Mouse (Mus musculus): Measurements from ENCODE around the gene Adamtsl5.

Adamtsl5 gene

DNA sequence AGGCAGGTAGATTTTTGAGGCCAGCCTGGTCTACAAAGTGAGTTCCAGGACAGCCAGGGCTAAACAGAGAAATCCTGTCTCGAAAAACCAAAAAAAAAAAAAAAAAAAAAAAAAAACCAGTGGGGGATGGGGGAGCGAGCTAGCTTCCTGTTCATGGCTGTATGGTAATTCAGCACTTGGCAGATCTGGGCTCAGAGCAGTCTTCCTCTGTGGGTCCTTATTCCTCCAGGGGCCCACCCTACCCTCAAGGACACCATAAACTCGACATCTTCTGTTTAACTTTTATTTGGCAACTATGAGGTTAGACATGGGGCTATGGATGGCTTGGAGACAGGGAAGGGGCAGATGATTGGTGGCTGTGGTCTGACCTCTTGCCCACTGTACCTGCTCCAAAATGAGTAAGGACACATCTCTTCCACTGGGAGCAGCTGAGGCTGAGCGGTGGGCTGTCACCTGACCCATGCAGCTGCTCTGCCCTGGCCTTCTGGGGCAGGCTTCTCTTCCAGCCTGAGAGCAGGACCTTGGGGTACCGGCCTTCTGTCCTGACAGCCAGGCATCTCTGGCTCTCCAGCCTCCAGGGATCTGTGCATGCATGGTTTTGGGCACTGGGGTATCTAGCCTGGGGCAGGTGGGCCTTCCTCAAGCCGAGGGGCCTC, 27.1 kb downstream of the Adamtsl5 start:
- no peak for DNase-seq (ENCODE audit: low spot score in 2 of 2)

- peak; percentile 91 to 92 for DNase-seq (ENCODE audit: low spot score in 2 of 2)
These were observed 27.9 kb downstream of the Adamtsl5 start, which contains the start of gene 2310011J03Rik for GRCm38 (mm10) chr10:80320340-80320760. 2310011J03Rik (minus strand) TSS chr10:80320537.

DNA sequence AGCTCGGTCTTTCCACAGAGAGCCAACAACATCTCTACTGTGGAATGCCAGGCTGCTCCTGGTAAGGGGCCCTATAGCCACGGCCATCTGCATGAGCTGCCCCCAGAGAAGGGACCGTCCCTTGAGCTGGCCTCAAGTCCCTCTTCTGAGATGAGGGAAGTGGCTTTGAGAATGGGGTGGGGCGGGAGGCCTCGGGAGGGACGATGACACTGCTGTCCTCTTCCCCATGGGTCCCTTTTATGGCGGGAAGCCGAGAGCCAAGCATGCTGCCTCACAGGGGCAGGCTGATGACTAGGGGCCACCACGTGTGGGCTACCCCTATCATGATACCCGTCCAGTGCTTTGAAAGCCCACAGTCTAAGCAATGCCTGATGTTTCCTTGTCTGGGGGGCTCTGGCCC, 31.2 kb downstream of the Adamtsl5 start:
- DNase-seq (ENCODE audit: low spot score in 2 of 2), result no peak

DNA sequence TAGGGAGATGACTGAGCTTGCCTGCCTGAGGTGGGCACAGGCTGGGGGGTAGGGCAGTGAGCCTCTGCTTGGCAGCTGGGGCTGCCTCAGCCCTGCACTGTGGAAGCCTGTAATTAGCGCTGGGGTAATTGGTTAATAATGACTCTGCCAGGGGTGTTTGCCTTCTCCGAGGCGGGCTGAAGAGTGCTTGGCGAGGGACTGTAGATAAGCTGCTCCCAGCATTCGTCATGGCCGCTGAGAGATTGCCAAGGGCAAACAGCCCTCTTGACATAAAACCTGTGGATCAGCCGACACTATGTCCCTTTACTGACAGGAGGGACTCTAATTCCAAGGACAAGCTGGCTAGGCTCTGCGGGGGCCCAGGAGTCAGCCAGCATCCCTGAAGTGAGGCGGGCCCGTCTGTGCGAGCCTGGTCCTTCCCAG, 31.8 kb downstream of the Adamtsl5 start:
- no peak for DNase-seq (ENCODE audit: low spot score in 2 of 2)

GRCm38 (mm10) chr10:80315315-80315714, 32.9 kb downstream of the Adamtsl5 start:
- no peak for DNase-seq (ENCODE audit: low spot score in 2 of 2)

DNA sequence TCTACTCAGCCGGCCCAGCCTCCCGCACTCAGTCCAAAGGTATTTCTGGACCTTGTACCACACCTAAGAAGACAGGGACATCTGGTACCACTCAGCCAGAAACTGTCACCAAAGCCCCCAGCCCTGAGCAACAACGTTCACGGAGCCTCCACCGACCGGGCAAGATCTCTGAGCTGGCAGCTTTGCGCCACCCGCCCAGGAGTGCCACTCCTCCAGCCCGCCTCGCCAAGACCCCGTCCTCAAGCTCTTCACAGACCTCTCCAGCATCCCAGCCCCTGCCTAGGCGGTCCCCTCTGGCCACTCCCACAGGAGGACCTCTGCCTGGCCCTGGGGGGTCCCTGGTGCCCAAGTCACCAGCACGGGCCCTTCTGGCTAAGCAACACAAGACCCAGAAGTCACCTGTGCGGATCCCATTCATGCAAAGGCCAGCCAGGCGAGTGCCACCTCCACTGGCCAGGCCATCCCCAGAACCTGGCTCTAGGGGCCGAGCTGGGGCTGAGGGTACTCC, 33.7 kb downstream of the Adamtsl5 start:
- DNase-seq (ENCODE audit: low spot score in 2 of 2), result no peak

DNA sequence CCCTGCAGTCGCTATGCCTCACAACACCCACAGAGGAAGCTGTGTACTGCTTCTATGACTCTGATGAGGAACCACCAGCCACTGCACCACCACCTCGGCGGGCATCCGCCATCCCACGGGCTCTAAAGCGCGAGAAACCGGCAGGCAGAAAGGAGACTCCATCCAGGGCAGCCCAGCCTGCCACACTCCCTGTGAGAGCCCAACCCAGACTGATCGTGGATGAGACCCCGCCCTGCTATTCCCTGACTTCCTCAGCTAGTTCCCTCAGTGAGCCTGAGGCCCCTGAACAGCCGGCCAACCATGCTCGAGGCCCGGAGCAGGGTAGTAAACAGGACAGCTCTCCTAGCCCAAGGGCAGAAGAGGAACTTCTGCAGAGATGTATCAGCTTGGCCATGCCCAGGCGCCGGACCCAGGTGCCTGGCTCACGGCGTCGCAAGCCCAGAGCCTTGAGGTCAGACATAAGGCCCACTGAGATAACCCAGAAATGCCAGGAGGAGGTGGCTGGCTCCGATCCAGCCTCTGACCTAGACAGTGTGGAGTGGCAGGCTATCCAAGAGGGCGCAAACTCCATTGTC, 34.5 kb downstream of the Adamtsl5 start:
- no peak for DNase-seq (ENCODE audit: low spot score in 2 of 2)

DNA sequence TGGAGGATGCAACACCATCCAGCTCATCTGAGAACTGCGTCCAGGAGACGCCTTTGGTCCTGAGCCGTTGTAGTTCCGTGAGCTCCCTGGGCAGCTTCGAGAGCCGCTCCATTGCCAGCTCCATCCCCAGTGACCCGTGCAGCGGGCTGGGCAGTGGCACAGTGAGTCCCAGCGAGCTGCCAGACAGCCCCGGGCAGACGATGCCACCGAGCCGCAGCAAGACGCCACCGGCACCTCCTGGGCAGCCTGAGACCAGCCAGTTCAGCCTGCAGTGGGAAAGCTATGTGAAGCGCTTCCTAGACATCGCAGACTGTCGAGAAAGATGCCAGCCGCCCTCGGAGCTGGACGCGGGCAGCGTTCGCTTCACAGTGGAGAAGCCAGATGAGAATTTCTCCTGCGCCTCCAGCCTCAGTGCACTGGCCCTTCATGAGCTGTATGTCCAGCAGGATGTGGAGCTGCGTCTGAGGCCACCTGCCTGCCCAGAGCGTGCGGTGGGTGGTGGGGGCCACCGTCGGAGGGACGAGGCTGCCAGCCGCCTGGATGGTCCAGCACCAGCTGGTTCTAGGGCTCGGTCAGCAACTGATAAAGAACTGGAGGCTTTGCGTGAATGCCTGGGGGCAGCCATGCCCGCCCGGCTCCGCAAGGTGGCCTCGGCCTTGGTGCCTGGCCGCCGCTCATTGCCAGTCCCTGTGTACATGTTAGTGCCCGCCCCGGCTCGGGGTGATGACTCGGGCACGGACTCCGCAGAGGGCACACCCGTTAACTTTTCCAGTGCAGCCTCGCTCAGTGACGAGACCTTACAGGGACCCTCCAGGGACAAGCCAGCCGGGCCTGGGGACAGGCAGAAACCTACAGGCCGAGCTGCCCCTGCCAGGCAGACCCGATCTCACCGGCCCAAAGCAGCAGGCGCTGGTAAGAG, 35.4 kb downstream of the Adamtsl5 start:
- DNase-seq (ENCODE audit: low spot score in 2 of 2), result peak in 1 of 2 experiments; percentile 18

- DNase-seq (ENCODE audit: low spot score in 2 of 2), result peak in 1 of 2 experiments; percentile 5
These were observed 36.7 kb downstream of the Adamtsl5 start for GRCm38 (mm10) chr10:80311560-80311959.

GRCm38 (mm10) chr10:80304862-80305261, 43.4 kb downstream of the Adamtsl5 start:
- no peak for DNase-seq (ENCODE audit: low spot score in 2 of 2)

- DNase-seq (ENCODE audit: low spot score in 2 of 2), result no peak
These were observed 43.8 kb downstream of the Adamtsl5 start for GRCm38 (mm10) chr10:80304458-80304857.

GRCm38 (mm10) chr10:80302471-80302881, 45.7 kb downstream of the Adamtsl5 start:
- DNase-seq (ENCODE audit: low spot score in 2 of 2), result peak in 1 of 2 experiments; percentile 68

DNA sequence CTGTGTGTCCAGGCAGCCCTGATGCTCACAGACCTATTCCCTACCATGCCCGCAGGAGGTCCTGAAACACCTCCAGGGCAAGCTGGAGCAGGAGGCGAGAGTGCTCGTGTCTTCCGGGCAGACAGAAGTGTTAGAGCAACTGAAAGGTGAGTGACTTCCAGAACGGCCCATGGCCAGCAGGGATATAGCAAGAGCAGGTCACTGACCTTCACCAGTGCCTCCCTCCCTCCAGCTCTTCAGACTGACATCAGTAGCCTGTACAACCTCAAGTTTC, 46.2 kb downstream of the Adamtsl5 start:
- no peak for DNase-seq (ENCODE audit: low spot score in 2 of 2)

DNA sequence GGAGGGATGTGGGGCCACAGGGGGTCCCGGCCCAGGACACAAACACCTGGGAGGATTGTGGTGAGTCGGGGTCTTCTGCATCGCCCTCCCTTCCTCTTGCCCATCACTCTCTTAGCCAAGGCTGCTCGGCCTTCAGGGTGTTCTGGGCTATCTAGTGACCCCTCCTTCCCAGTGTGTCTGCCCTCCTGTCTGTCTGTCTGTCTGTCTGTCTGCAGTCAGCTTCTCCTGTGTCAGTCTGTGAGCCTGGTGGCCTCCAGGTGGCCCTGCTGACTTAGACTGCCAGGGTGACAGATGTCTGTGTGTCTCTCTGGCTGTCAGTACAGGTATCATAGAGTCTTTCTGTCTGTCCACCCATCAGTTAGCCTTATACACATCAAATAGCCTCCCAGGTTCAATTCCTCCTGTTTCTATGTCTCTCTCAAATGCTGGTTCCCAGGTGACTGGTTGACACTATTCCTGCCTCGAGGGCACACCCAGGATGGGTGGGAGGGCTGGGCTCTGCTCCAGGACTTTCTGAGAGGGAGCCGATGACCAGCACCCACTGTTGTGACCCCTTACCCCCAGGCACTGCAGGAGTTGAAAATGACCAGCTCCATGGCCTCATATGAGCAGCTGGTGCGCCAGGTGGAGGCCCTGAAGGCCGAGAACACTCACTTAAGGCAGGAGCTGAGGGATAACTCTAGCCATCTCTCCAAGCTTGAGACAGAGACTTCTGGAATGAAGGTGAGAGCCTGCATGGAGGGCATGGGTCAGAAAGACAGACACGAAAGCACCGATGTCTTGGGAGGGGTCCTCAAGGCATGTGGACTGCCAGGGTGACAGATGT, 46.7 kb downstream of the Adamtsl5 start:
- no peak for DNase-seq (ENCODE audit: low spot score in 2 of 2)

DNA sequence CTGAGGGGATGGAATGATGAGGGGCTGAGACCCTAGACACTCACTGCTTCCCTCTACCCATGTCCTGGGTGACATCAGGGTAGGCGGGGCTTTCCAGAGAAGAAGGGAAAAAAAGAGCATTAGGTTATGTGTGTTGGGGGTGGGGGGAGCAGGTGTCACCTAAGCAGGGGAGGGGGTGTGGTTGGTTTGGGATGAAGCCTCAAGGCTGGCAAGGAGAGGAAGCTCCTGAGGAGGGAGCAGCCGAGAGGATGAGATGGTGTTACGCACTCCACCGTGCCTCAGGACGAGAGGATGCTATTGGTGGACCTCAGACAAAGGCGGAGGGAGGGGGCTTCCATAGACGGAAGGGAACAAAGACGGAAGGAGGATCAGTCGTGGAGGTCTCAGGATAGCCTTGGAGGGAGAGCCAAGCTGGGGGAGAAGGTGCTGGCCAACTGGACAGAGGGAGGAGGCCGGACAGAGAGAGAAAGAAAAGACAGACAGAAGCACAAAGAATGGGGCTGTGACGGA, 47.5 kb downstream of the Adamtsl5 start:
- DNase-seq (ENCODE audit: low spot score in 2 of 2), result no peak

DNA sequence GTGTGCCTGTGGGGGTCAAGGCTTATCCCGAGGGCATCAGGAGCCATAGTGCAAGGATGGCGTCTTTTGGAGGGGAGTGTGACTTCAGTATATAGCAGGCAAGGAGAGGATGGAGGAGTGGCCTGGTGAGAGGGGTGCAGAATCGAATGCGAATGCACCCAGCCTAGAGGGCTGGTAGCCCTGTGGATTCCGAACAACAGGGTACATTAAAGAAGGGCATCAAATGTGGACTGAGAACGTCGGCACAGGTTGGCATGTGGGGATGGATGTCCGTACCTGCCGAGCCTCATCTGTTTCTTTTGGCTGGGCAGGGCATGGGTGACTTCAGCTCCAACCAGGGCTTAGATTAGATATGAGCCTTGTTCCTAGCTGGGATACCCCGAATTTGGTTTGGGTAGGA, 48.4 kb downstream of the Adamtsl5 start:
- no peak for DNase-seq (ENCODE audit: low spot score in 2 of 2)

GRCm38 (mm10) chr10:80299301-80299700, 48.9 kb downstream of the Adamtsl5 start:
- no peak for DNase-seq (ENCODE audit: low spot score in 2 of 2)

- DNase-seq (ENCODE audit: low spot score in 2 of 2), result peak; percentile 90 to 91
These were observed 49.5 kb downstream of the Adamtsl5 start for GRCm38 (mm10) chr10:80298571-80299281.

- no peak for DNase-seq (ENCODE audit: low spot score in 2 of 2)
These were observed 50.6 kb downstream of the Adamtsl5 start for GRCm38 (mm10) chr10:80297526-80298133.

DNA sequence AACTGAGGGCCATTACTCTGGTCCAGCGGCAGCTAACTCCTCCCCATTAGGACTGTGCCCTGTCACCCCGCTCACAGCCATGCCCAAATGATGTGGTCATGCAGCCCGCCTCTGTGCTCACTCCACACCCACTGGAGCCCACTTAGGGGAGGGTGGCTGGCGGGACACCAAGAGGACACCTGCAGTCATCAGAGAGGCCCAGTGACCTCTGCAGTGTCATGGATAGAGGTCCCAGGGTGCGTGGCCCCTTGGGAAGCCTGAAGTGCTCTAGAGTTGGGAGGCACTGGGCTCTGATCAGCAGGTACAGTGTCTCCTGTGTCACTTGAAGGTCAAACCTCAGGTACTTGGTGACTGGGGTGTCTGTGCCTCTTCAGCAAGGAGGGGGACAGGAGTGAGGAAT, 51.4 kb downstream of the Adamtsl5 start:
- DNase-seq (ENCODE audit: low spot score in 2 of 2), result no peak
